Mouse (Mus musculus): ENCODE measurements at regions not wholly inside any gene's neighbourhood (a gene's known extent, or its start where the extent isn't known, plus 50 kb on each side); places are given as distances from the start of the nearest gene placed in this dataset.

- no peaks in the 10 kb centered on the region for H3K79me2 ChIP-seq (replicated peaks; ENCODE audit: control insufficient read depth, insufficient read depth, low read length)
- no peaks in the 10 kb centered on the region for H3K4me1 ChIP-seq (ENCODE audit: control insufficient read depth, insufficient read depth, low read length)
- H3K27ac ChIP-seq, result no peak overlapping the region
- H3K9ac ChIP-seq (ENCODE audit: low read depth, low read length), result no peak overlapping the region
- TF ChIP-seq POLR2A (IDR thresholded peaks at IDR 0.05; ENCODE audit: insufficient read depth, low read depth, low read length) (no peak), CTCF (IDR thresholded peaks at IDR 0.05) (no peak), EP300 (IDR thresholded peaks at IDR 0.05; ENCODE audit: insufficient read depth, low read depth, low read length) (no peak)
- no peaks in the 10 kb centered on the region for H3K27me3 ChIP-seq (ENCODE audit: control insufficient read depth, insufficient read depth, low read length)
- no peak overlapping the region for H3K4me3 ChIP-seq
- intact Hi-C loops (cut with DNase I), result no loop called here
- H3K36me3 ChIP-seq (ENCODE audit: control insufficient read depth, insufficient read depth, low read length), result no peaks in the 10 kb centered on the region
- 61% methylated on average over 5 of the region's 5 CpGs for WGBS
- DNase-seq, result no peak
Measured at GRCm38 (mm10) chr9:46728465-46728864, 270.1 kb upstream of the Gm4791 start.

DNA sequence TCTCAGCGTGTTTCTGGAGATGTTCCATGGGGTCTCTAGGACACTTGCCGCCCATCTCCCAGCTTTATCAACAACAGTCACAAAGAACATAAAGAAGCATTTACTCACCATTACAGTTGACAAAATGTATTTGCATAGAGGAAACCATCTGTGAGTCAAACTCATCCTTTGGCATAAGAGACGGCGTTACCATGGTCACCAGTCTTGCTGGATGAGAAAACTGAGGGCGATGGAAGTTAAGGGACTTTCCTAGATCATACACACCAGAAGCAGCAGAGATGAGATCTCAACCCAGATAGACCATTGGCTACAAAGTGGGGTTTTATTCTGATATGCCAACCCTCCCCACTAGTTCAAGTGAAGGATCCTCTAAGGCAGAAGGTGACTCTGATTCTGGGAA is 274.3 kb upstream of the Gm4791 start:
- Histone ChIP-seq H3K36me3 (ENCODE audit: control insufficient read depth, insufficient read depth, low read length) (no peaks in the 10 kb centered on the region), H3K4me1 (ENCODE audit: control insufficient read depth, insufficient read depth, low read length) (no peaks in the 10 kb centered on the region), H3K4me3 (no peak overlapping the region), H3K27me3 (ENCODE audit: control insufficient read depth, insufficient read depth, low read length) (no peaks in the 10 kb centered on the region), H3K27ac (no peak overlapping the region), H3K9ac (ENCODE audit: low read depth, low read length) (no peak overlapping the region), H3K79me2 (replicated peaks; ENCODE audit: control insufficient read depth, insufficient read depth, low read length) (no peaks in the 10 kb centered on the region)
- WGBS, result 86% methylated on average over 5 of the region's 5 CpGs
- TF ChIP-seq EP300 (IDR thresholded peaks at IDR 0.05; ENCODE audit: insufficient read depth, low read depth, low read length) (no peak), POLR2A (IDR thresholded peaks at IDR 0.05; ENCODE audit: insufficient read depth, low read depth, low read length) (no peak), CTCF (IDR thresholded peaks at IDR 0.05) (no peak)
- intact Hi-C loops (cut with DNase I), result no loop called here
- DNase-seq, result no peak

GRCm38 (mm10) chr9:46713415-46713814 is 285.1 kb upstream of the Gm4791 start:
- intact Hi-C loops (cut with DNase I), result no loop called here
- H3K27ac ChIP-seq, result no peak overlapping the region
- TF ChIP-seq CTCF (IDR thresholded peaks at IDR 0.05) (no peak), EP300 (IDR thresholded peaks at IDR 0.05; ENCODE audit: insufficient read depth, low read depth, low read length) (no peak), POLR2A (IDR thresholded peaks at IDR 0.05; ENCODE audit: insufficient read depth, low read depth, low read length) (no peak)
- no peaks in the 10 kb centered on the region for H3K79me2 ChIP-seq (replicated peaks; ENCODE audit: control insufficient read depth, insufficient read depth, low read length)
- WGBS, result 81% methylated on average over 10 of the region's 10 CpGs
- no peak for DNase-seq
- H3K4me3 ChIP-seq, result no peak overlapping the region
- H3K27me3 ChIP-seq (ENCODE audit: control insufficient read depth, insufficient read depth, low read length), result peaks cover 2% of the 10 kb centered on the region; the same call in 1 of the 2 replicates
- H3K36me3 ChIP-seq (ENCODE audit: control insufficient read depth, insufficient read depth, low read length), result no peaks in the 10 kb centered on the region
- no peaks in the 10 kb centered on the region for H3K4me1 ChIP-seq (ENCODE audit: control insufficient read depth, insufficient read depth, low read length)
- no peak overlapping the region for H3K9ac ChIP-seq (ENCODE audit: low read depth, low read length)

- DNase-seq, result no peak
- no peak for TF ChIP-seq CTCF (IDR thresholded peaks at IDR 0.05)
- TF ChIP-seq EP300 (IDR thresholded peaks at IDR 0.05; ENCODE audit: insufficient read depth, low read depth, low read length), result no peak
- TF ChIP-seq POLR2A (IDR thresholded peaks at IDR 0.05; ENCODE audit: insufficient read depth, low read depth, low read length), result no peak
- intact Hi-C loops (cut with DNase I), result no loop called here
- Histone ChIP-seq H3K27me3 (ENCODE audit: control insufficient read depth, insufficient read depth, low read length) (peaks cover 7% of the 10 kb centered on the region; the same call in 1 of the 2 replicates), H3K36me3 (ENCODE audit: control insufficient read depth, insufficient read depth, low read length) (no peaks in the 10 kb centered on the region), H3K4me1 (ENCODE audit: control insufficient read depth, insufficient read depth, low read length) (no peaks in the 10 kb centered on the region), H3K4me3 (no peak overlapping the region), H3K79me2 (replicated peaks; ENCODE audit: control insufficient read depth, insufficient read depth, low read length) (no peaks in the 10 kb centered on the region), H3K9ac (ENCODE audit: low read depth, low read length) (no peak overlapping the region), H3K27ac (no peak overlapping the region)
- 61% methylated on average over 10 of the region's 10 CpGs for WGBS
Measured at GRCm38 (mm10) chr9:46704151-46704905, 294.2 kb upstream of the Gm4791 start.

DNA sequence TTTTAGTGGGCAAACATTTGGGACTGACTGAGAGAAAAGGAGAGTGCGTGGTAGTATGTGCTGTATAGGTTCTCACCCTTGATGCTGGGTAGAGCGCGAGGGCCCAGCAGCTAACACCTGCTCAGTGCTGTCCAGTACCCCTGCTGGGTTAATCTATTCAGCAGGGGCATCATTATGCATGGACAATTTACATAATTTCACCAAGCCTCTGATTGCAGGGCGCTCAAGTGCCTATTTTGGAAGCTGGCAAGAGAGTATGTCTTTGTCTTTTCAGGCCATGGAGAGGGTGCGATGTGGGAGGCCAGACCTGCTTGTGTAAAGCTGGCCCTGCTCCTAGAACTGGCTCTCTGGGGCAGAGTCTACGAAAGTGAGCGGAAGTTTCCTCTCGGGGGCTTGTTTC is 294.9 kb upstream of the Gm4791 start:
- TF ChIP-seq CTCF (IDR thresholded peaks at IDR 0.05) (no peak), EP300 (IDR thresholded peaks at IDR 0.05; ENCODE audit: insufficient read depth, low read depth, low read length) (no peak), POLR2A (IDR thresholded peaks at IDR 0.05; ENCODE audit: insufficient read depth, low read depth, low read length) (no peak)

GRCm38 (mm10) chr9:46702901-46703636 is 295.5 kb upstream of the Gm4791 start:
- Histone ChIP-seq H3K27ac (no peak overlapping the region), H3K4me1 (ENCODE audit: control insufficient read depth, insufficient read depth, low read length) (no peaks in the 10 kb centered on the region), H3K4me3 (no peak overlapping the region), H3K27me3 (ENCODE audit: control insufficient read depth, insufficient read depth, low read length) (0 out of 2 replicates have a peak, but pooled peaks cover 4% of the 10 kb centered on the region), H3K9ac (ENCODE audit: low read depth, low read length) (no peak overlapping the region), H3K36me3 (ENCODE audit: control insufficient read depth, insufficient read depth, low read length) (no peaks in the 10 kb centered on the region), H3K79me2 (replicated peaks; ENCODE audit: control insufficient read depth, insufficient read depth, low read length) (no peaks in the 10 kb centered on the region)
- no peak for TF ChIP-seq POLR2A (IDR thresholded peaks at IDR 0.05; ENCODE audit: insufficient read depth, low read depth, low read length)
- TF ChIP-seq CTCF (IDR thresholded peaks at IDR 0.05), result no peak
- TF ChIP-seq EP300 (IDR thresholded peaks at IDR 0.05; ENCODE audit: insufficient read depth, low read depth, low read length), result no peak
- intact Hi-C loops (cut with DNase I), result no loop called here
- WGBS, result 67% methylated on average over 13 of the region's 13 CpGs
- DNase-seq, result no peak

More for the DNA sequence above, 294.9 kb upstream of the Gm4791 start:
- no peaks in the 10 kb centered on the region for H3K79me2 ChIP-seq (replicated peaks; ENCODE audit: control insufficient read depth, insufficient read depth, low read length)
- H3K27ac ChIP-seq, result no peak overlapping the region
- H3K9ac ChIP-seq (ENCODE audit: low read depth, low read length), result no peak overlapping the region
- DNase-seq, result no peak
- 0 out of 2 replicates have a peak, but pooled peaks cover 4% of the 10 kb centered on the region for H3K27me3 ChIP-seq (ENCODE audit: control insufficient read depth, insufficient read depth, low read length)
- 45% methylated on average over 8 of the region's 8 CpGs for WGBS
- no peak overlapping the region for H3K4me3 ChIP-seq
- H3K4me1 ChIP-seq (ENCODE audit: control insufficient read depth, insufficient read depth, low read length), result no peaks in the 10 kb centered on the region
- intact Hi-C loops (cut with DNase I), result no loop called here
- H3K36me3 ChIP-seq (ENCODE audit: control insufficient read depth, insufficient read depth, low read length), result no peaks in the 10 kb centered on the region
